Mouse (Mus musculus) heart, embryonic 16.5 days (tissue): ENCODE data around the gene Marcks. TPM values are rescaled to one million over a fixed set of nuclear protein-coding genes. Genes with fewer than 3 reads are reported as not detected.
A peak's percentile ranks its signal among the peaks of the same experiment; 100 is the strongest.

ENCODE experiments used
- ATAC-seq: fragments of 200-750 bp; cut with Nextera tagmentation; replicated peaks from 2 replicates; pipeline ENCODE4 v1.8.0; 2017; ENCODE audit warnings: moderate number of reproducible peaks; ENCODE audit not compliant: insufficient read depth, low FRiP score; ENCODE audit errors: extremely low read depth
- H3K27ac ChIP-seq: fragments of 300-500 bp; sonication (generic); 2 replicates; pipeline ENCODE4 v1.5.1; 2014; ENCODE audit warnings: mild to moderate bottlenecking, low read length, control low read depth, moderate library complexity
- H3K27me3 ChIP-seq: fragments of 300-500 bp; sonication (generic); 2 replicates; pipeline ENCODE4 v1.6.1; 2014; ENCODE audit warnings: low read length, mixed read lengths; ENCODE audit not compliant: control insufficient read depth, insufficient read depth
- H3K36me3 ChIP-seq: fragments of 300-500 bp; sonication (generic); 2 replicates; pipeline ENCODE4 v1.6.1; 2014; ENCODE audit not compliant: control insufficient read depth, insufficient read depth
- H3K4me1 ChIP-seq: fragments of 300-500 bp; sonication (generic); 2 replicates; pipeline ENCODE4 v1.6.1; 2014; ENCODE audit warnings: low read length, mixed read lengths; ENCODE audit not compliant: control insufficient read depth, insufficient read depth
- H3K4me2 ChIP-seq: fragments of 300-500 bp; sonication (generic); 2 replicates; pipeline ENCODE4 v1.6.1; 2014; ENCODE audit warnings: low read depth, mild to moderate bottlenecking, control low read depth, low read length
- H3K4me3 ChIP-seq: fragments of 300-500 bp; sonication (generic); 2 replicates; pipeline ENCODE4 v1.5.1; 2014; ENCODE audit warnings: mild to moderate bottlenecking, control low read depth, low read length
- H3K9ac ChIP-seq: fragments of 300-500 bp; sonication (generic); 2 replicates; pipeline ENCODE4 v1.6.1; 2014; ENCODE audit warnings: low read length, control low read depth
- H3K9me3 ChIP-seq: fragments of 300-500 bp; sonication (generic); replicated peaks from 2 replicates; pipeline ENCODE4 v1.6.1; 2016; ENCODE audit warnings: low read length; ENCODE audit not compliant: control insufficient read depth
- WGBS: fragments of 180-500 bp; shearing (Covaris S2); extraction: QIAGEN DNeasy Blood & Tissue Kit; methylation state at CpG from one replicate; pipeline ENCODE4 v1.1.7; 2014; 5-methylcytosine and 5-hydroxymethylcytosine counted together
- polyA plus RNA-seq: library from polyadenylated mRNA; unstranded; fragments of >200 nt; fragmentation: Nextera tagmentation; extraction: Ambion mirVana; gene quantifications from 2 replicates; pipeline ENCODE4 v1.2.1, GENCODE M21; 2015

Gene Marcks
- polyA plus RNA-seq, 1 experiment from 2014 or later: 37.6 TPM

GRCm38 (mm10) chr10:37112812-37113211 is 25.9 kb downstream of the Marcks start:
- no peak overlapping the region for H3K9ac ChIP-seq
- no peak for ATAC-seq
- H3K4me3 ChIP-seq: no peak overlapping the region
- H3K27me3 ChIP-seq: no peaks in the 10 kb centered on the region
- no peaks in the 10 kb centered on the region for H3K4me1 ChIP-seq
- no peaks in the 10 kb centered on the region for H3K9me3 ChIP-seq
- no peak overlapping the region for H3K27ac ChIP-seq
- no peaks in the 10 kb centered on the region for H3K36me3 ChIP-seq
- 71% methylated on average over 4 of the region's 4 CpGs for WGBS
- no peak overlapping the region for H3K4me2 ChIP-seq

- H3K9me3 ChIP-seq: no peaks in the 10 kb centered on the region
- H3K4me3 ChIP-seq: no peak overlapping the region
- H3K9ac ChIP-seq: no peak overlapping the region
- ATAC-seq: no peak
- WGBS: 79% methylated on average over 3 of the region's 3 CpGs
- no peak overlapping the region for H3K27ac ChIP-seq
- H3K27me3 ChIP-seq: no peaks in the 10 kb centered on the region
- no peaks in the 10 kb centered on the region for H3K36me3 ChIP-seq
- H3K4me1 ChIP-seq: no peaks in the 10 kb centered on the region
- H3K4me2 ChIP-seq: no peak overlapping the region
Measured at GRCm38 (mm10) chr10:37112362-37112761, 26.4 kb downstream of the Marcks start.

GRCm38 (mm10) chr10:37111432-37111831 is 27.3 kb downstream of the Marcks start:
- H3K27me3 ChIP-seq: no peaks in the 10 kb centered on the region
- H3K4me2 ChIP-seq: no peak overlapping the region
- no peak overlapping the region for H3K27ac ChIP-seq
- H3K4me3 ChIP-seq: no peak overlapping the region
- no peak for ATAC-seq
- H3K4me1 ChIP-seq: no peaks in the 10 kb centered on the region
- H3K36me3 ChIP-seq: no peaks in the 10 kb centered on the region
- WGBS: 51% methylated on average over 2 of the region's 2 CpGs
- no peaks in the 10 kb centered on the region for H3K9me3 ChIP-seq
- H3K9ac ChIP-seq: no peak overlapping the region

GRCm38 (mm10) chr10:37106871-37107627 is 31.7 kb downstream of the Marcks start:
- Histone ChIP-seq H3K9ac (no peak overlapping the region), H3K27me3 (no peaks in the 10 kb centered on the region), H3K36me3 (no peaks in the 10 kb centered on the region), H3K4me2 (no peak overlapping the region), H3K4me3 (no peak overlapping the region), H3K4me1 (no peaks in the 10 kb centered on the region), H3K9me3 (no peaks in the 10 kb centered on the region), H3K27ac (peak overlapping the region; percentile 50; the same call in 1 of the 2 replicates)
- no peak for ATAC-seq
- 58% methylated on average over 4 of the region's 4 CpGs for WGBS

GRCm38 (mm10) chr10:37106303-37106702 is 32.4 kb downstream of the Marcks start:
- no peak overlapping the region for H3K4me3 ChIP-seq
- no peaks in the 10 kb centered on the region for H3K9me3 ChIP-seq
- H3K27me3 ChIP-seq: no peaks in the 10 kb centered on the region
- ATAC-seq: no peak
- H3K27ac ChIP-seq: no peak overlapping the region
- H3K4me2 ChIP-seq: no peak overlapping the region
- 88% methylated on average over 8 of the region's 8 CpGs for WGBS
- H3K36me3 ChIP-seq: no peaks in the 10 kb centered on the region
- H3K9ac ChIP-seq: no peak overlapping the region
- H3K4me1 ChIP-seq: no peaks in the 10 kb centered on the region

- H3K4me2 ChIP-seq: no peak overlapping the region
- H3K4me1 ChIP-seq: no peaks in the 10 kb centered on the region
- H3K9ac ChIP-seq: no peak overlapping the region
- no peak for ATAC-seq
- no peak overlapping the region for H3K4me3 ChIP-seq
- 66% methylated on average over 4 of the region's 4 CpGs for WGBS
- H3K27me3 ChIP-seq: no peaks in the 10 kb centered on the region
- H3K36me3 ChIP-seq: no peaks in the 10 kb centered on the region
- peaks cover 3% of the 10 kb centered on the region; the same call in 1 of the 2 replicates for H3K9me3 ChIP-seq
- no peak overlapping the region for H3K27ac ChIP-seq
Measured at GRCm38 (mm10) chr10:37102227-37103080, 36.3 kb downstream of the Marcks start.

- WGBS: 74% methylated on average over 2 of the region's 2 CpGs
- peaks cover 3% of the 10 kb centered on the region; the same call in 1 of the 2 replicates for H3K9me3 ChIP-seq
- H3K36me3 ChIP-seq: no peaks in the 10 kb centered on the region
- H3K4me3 ChIP-seq: no peak overlapping the region
- H3K4me1 ChIP-seq: no peaks in the 10 kb centered on the region
- H3K4me2 ChIP-seq: no peak overlapping the region
- H3K27me3 ChIP-seq: no peaks in the 10 kb centered on the region
- no peak overlapping the region for H3K27ac ChIP-seq
- ATAC-seq: no peak
- H3K9ac ChIP-seq: no peak overlapping the region
Measured at GRCm38 (mm10) chr10:37101733-37102132, 37.0 kb downstream of the Marcks start.

- H3K4me2 ChIP-seq: no peak overlapping the region
- no peaks in the 10 kb centered on the region for H3K36me3 ChIP-seq
- ATAC-seq: no peak
- H3K9me3 ChIP-seq: peaks cover 3% of the 10 kb centered on the region; the same call in 1 of the 2 replicates
- 75% methylated on average over 3 of the region's 3 CpGs for WGBS
- H3K9ac ChIP-seq: no peak overlapping the region
- no peak overlapping the region for H3K27ac ChIP-seq
- H3K27me3 ChIP-seq: no peaks in the 10 kb centered on the region
- no peak overlapping the region for H3K4me3 ChIP-seq
- H3K4me1 ChIP-seq: 0 out of 2 replicates have a peak, but pooled peaks cover 6% of the 10 kb centered on the region
Measured at GRCm38 (mm10) chr10:37096529-37096928, 42.2 kb downstream of the Marcks start.

GRCm38 (mm10) chr10:37095803-37096202 is 42.9 kb downstream of the Marcks start:
- 36% methylated on average over 6 of the region's 6 CpGs for WGBS
- Histone ChIP-seq H3K27ac (no peak overlapping the region), H3K4me1 (0 out of 2 replicates have a peak, but pooled peaks cover 6% of the 10 kb centered on the region), H3K9ac (no peak overlapping the region), H3K27me3 (no peaks in the 10 kb centered on the region), H3K9me3 (peaks cover 3% of the 10 kb centered on the region; the same call in 1 of the 2 replicates), H3K4me3 (no peak overlapping the region), H3K36me3 (no peaks in the 10 kb centered on the region), H3K4me2 (no peak overlapping the region)
- peak; percentile 55; the same call in 1 of the 2 replicates for ATAC-seq
